Mouse (Mus musculus): ENCODE results near the gene 4921504E06Rik.

DNA sequence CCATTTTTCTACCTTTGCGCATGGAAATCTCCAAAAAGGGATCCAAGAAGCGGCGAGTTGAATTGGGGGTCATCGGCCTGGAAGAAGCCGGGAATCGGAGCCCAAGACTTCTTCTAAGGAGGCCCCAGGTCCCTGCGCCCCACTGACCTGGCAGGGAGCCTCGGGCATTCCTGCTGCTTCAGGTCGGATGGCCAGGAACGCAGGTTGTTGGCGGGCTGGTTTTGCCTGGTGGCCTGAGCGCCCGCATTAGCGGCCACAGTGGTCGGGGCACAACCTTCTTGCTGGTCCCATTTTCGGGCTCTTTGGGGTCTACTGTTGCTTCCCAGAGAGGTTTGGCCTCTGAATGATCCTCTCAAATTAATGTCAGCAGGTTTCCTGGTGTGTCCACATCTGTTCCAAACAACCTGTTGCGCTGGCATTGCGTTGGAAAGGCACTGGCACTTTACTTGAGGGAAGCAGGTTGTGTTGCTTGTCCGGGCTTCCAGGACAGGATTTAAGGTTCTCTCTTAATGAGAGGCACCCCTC lies 101.1 kb downstream of the 4921504E06Rik start:
- TF ChIP-seq CTCF (IDR thresholded peaks at IDR 0.05; ENCODE audit: insufficient read depth, low read length) = no peak
- no peak for TF ChIP-seq POLR2A (IDR thresholded peaks at IDR 0.05; ENCODE audit: borderline replicate concordance, extremely low read depth, low read depth, low read length)
